ENCODE assay signal across 15 mouse cellular contexts in the genomic region with DNA sequence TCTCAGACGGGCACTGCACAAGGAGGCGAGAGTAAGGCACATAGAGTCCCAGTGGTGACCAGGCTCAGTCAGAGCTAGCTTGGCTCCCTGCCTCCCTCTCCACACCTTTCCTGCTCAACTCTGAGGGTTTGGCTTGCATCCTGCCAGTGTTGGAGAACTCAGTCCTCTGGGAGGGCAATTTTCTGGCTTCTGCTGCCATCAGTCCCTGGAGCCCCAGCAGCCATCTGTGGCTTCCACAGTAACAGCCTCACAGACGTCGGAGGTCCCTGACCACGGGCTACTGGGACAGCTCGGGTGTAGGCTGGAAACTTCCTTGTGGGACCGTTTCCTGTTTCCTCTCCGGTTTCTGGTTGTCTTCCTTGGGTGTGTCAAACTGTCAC. TPM values are rescaled to one million over a fixed set of nuclear protein-coding genes. Genes with fewer than 3 reads are reported as not detected.
A peak's percentile ranks its signal among the peaks of the same experiment; 100 is the strongest.
DNase-seq lines count a peak whose midpoint lies in the region; ATAC-seq and TF ChIP-seq lines count a peak whose summit lies in the region.
"Had no signal": no experiment of that assay in that cellular context is flagged by ENCODE, and none has a peak within 500 bp of the region (broad histone marks: within the 10 kb centered on the region; RNA-seq: fewer than 3 reads in every experiment).

No protein-coding gene starts in this region.

- peaks cover 10% of the 10 kb centered on the region for H3K4me1 ChIP-seq in lung, adult 2 months (ENCODE audit: control insufficient read depth, insufficient read depth, low read length)
- no peaks in the 10 kb centered on the region for H3K4me1 ChIP-seq in embryonic facial prominence, embryonic 14.5 days (ENCODE audit: control insufficient read depth, insufficient read depth, low read length)
- H3K4me1 ChIP-seq in limb, embryonic 10.5 days = peaks cover 5% of the 10 kb centered on the region; the same call in 1 of the 2 replicates
- H3K4me1 ChIP-seq: forebrain, embryonic 10.5 days; hindbrain, embryonic 13.5 days; stomach, embryonic 15.5 days had no signal

- ATAC-seq in embryonic facial prominence, embryonic 14.5 days (ENCODE audit: low read depth) = peak; percentile 33; the same call in 1 of the 2 replicates

- no peaks in the 10 kb centered on the region for H3K36me3 ChIP-seq in embryonic facial prominence, embryonic 14.5 days (ENCODE audit: control insufficient read depth, insufficient read depth, low read length)
- no peaks in the 10 kb centered on the region for H3K36me3 ChIP-seq in limb, embryonic 10.5 days
- H3K36me3 ChIP-seq: forebrain, embryonic 10.5 days; hindbrain, embryonic 13.5 days; kidney, embryonic 15.5 days; stomach, embryonic 15.5 days had no signal

- peaks cover 4% of the 10 kb centered on the region; the same call in 1 of the 2 replicates for H3K9me3 ChIP-seq in embryonic facial prominence, embryonic 14.5 days (ENCODE audit: control insufficient read depth, low read length)
- H3K9me3 ChIP-seq in limb, embryonic 10.5 days (replicated peaks) = no peaks in the 10 kb centered on the region
- H3K9me3 ChIP-seq: stomach, embryonic 15.5 days had no signal

- peak; percentile 1; the same call in 1 of the 2 replicates for TF ChIP-seq POLR2A in lung, adult 2 months (IDR thresholded peaks at IDR 0.05; ENCODE audit: borderline replicate concordance, extremely low read depth, low read depth, low read length)

- WGBS in lung, adult 2 months = 41% methylated on average over 8 of the region's 8 CpGs
- WGBS in embryonic facial prominence, embryonic 14.5 days = 48% methylated on average over 8 of the region's 8 CpGs
- WGBS in limb, embryonic 10.5 days = 88% methylated on average over 8 of the region's 8 CpGs

- no peak overlapping the region for H3K4me3 ChIP-seq in lung, adult 2 months (replicated peaks; ENCODE audit: extremely low read depth, low read depth, low read length)
- H3K4me3 ChIP-seq in embryonic facial prominence, embryonic 14.5 days (ENCODE audit: low read depth, low read length) = no peak overlapping the region
- H3K4me3 ChIP-seq in limb, embryonic 10.5 days = no peak overlapping the region
- H3K4me3 ChIP-seq: forebrain, embryonic 10.5 days; hindbrain, embryonic 13.5 days; kidney, embryonic 15.5 days; stomach, embryonic 15.5 days had no signal

- H3K27me3 ChIP-seq in embryonic facial prominence, embryonic 14.5 days (replicated peaks; ENCODE audit: control insufficient read depth, insufficient read depth, low read length) = no peaks in the 10 kb centered on the region
- no peaks in the 10 kb centered on the region for H3K27me3 ChIP-seq in limb, embryonic 10.5 days (ENCODE audit: low read depth, poor library complexity, severe bottlenecking)
- H3K27me3 ChIP-seq: hindbrain, embryonic 13.5 days; kidney, embryonic 15.5 days; stomach, embryonic 15.5 days had no signal

- no peak for TF ChIP-seq CTCF in lung, adult 2 months (IDR thresholded peaks at IDR 0.05; ENCODE audit: insufficient read depth, low read length)

- no peak overlapping the region for H3K27ac ChIP-seq in embryonic facial prominence, embryonic 14.5 days (replicated peaks; ENCODE audit: low read depth, low read length)
- H3K27ac ChIP-seq in limb, embryonic 10.5 days = no peak overlapping the region
- H3K27ac ChIP-seq: forebrain, embryonic 10.5 days; hindbrain, embryonic 13.5 days; kidney, embryonic 15.5 days; stomach, embryonic 15.5 days had no signal

- no peak overlapping the region for H3K9ac ChIP-seq in embryonic facial prominence, embryonic 14.5 days (ENCODE audit: low read depth, low read length)
- H3K9ac ChIP-seq: hindbrain, embryonic 13.5 days; kidney, embryonic 15.5 days; stomach, embryonic 15.5 days had no signal

- peak; percentile 48 for DNase-seq in adrenal gland, postnatal 14 days
- no peak for DNase-seq in adrenal gland, adult 8-10 months
- DNase-seq in lung, adult 2 months = no peak
- no peak for DNase-seq in lung, postnatal 10 days
- peak; percentile 25 for DNase-seq in embryonic facial prominence, embryonic 14.5 days (ENCODE audit: low spot score)
- peak; percentile 43 for DNase-seq in testis, postnatal 10 days (ENCODE audit: low spot score)
- DNase-seq in retina, embryonic 14.5 days (ENCODE audit: low spot score) = no peak
- no peak for DNase-seq in limb, embryonic 10.5 days (ENCODE audit: low spot score)
- DNase-seq: embryo, embryonic 11 days; layer of hippocampus, adult 9-11 months; right cerebral cortex, postnatal 25 days had no signal

- H3K4me2 ChIP-seq in embryonic facial prominence, embryonic 14.5 days (ENCODE audit: low read depth, low read length) = no peak overlapping the region
- H3K4me2 ChIP-seq: hindbrain, embryonic 13.5 days; kidney, embryonic 15.5 days; stomach, embryonic 15.5 days had no signal

RNA-seq across cellular contexts. Expression of a gene that starts 16.2 kb away (rescaled TPM):
- 3.3 and 5.3 TPM in 2 replicates for total RNA-seq in adrenal gland, postnatal 14 days (2021)
- total RNA-seq in adrenal gland, adult 8-10 months (2022) = 1 to 10 TPM; 2.7 to 6.3 (median 5.1) TPM
- polyA plus RNA-seq in lung, adult 2 months (2012; rRNA removed) = 9.1 and 17.2 TPM in 2 replicates
- polyA plus RNA-seq in embryonic facial prominence, embryonic 14.5 days (2014; fragmentation: Nextera tagmentation; extraction: Ambion mirVana) = 4.0 and 5.0 TPM in 2 replicates
- polyA plus RNA-seq in limb, embryonic 10.5 days (2016; fragmentation: Nextera tagmentation; extraction: Ambion mirVana) = 2.1 and 2.2 TPM in 2 replicates

RNA-seq across cellular contexts. Expression of a gene that starts 49.9 kb away (rescaled TPM):
- 7.7 and 8.0 TPM in 2 replicates for total RNA-seq in adrenal gland, postnatal 14 days (2021)
- total RNA-seq in adrenal gland, adult 8-10 months (2022) = 10 to 100 TPM in 2 of 4 experiments, 1 to 10 TPM in 2; 5.1 to 12.2 (median 8.2) TPM
- polyA plus RNA-seq in lung, adult 2 months (2012; rRNA removed) = 14.6 and 24.7 TPM in 2 replicates
- polyA plus RNA-seq in embryonic facial prominence, embryonic 14.5 days (2014; fragmentation: Nextera tagmentation; extraction: Ambion mirVana) = 2.9 and 4.0 TPM in 2 replicates
- polyA plus RNA-seq in limb, embryonic 10.5 days (2016; fragmentation: Nextera tagmentation; extraction: Ambion mirVana) = 0.64 and 0.78 TPM in 2 replicates

Comparison
In these comparisons a context has a peak if more than half of its experiments do, and no peak if none do; other contexts are left out.
1. DNase-seq: peak in adrenal gland, postnatal 14 days (single experiment), embryonic facial prominence, embryonic 14.5 days (single experiment) and testis, postnatal 10 days (single experiment); none in adrenal gland, adult 8-10 months (single experiment), lung, adult 2 months (single experiment), lung, postnatal 10 days (single experiment), retina, embryonic 14.5 days (single experiment) and limb, embryonic 10.5 days (single experiment).